Mouse (Mus musculus) liver, embryonic 14.5 days (tissue): Measurements from ENCODE around the gene Dap.

ENCODE experiments used
- CTCF ChIP-seq: IDR thresholded peaks from 2 replicates; pipeline ENCODE4 v1.5.1; 2016; ENCODE audit warnings: antibody characterized with exemption, low read depth, control low read depth
- EP300 ChIP-seq: IDR thresholded peaks from 2 replicates; pipeline ENCODE4 v1.6.1; 2016; ENCODE audit warnings: antibody characterized with exemption, low read depth

GRCm38 (mm10) chr15:31302293-31302990 lies 78.3 kb downstream of the Dap start:
- TF ChIP-seq EP300, result no peak
- no peak for TF ChIP-seq CTCF
